Mouse (Mus musculus): Measurements from ENCODE around the gene Capn10. TPM values are rescaled to one million over a fixed set of nuclear protein-coding genes. Genes with fewer than 3 reads are reported as not detected.

The Capn10 gene
- total RNA-seq, 2 experiments from 2014 or later = 9.9 to 10.9 TPM

GRCm38 (mm10) chr1:92916725-92917124 lies 17.5 kb upstream of the Capn10 start:
- intact Hi-C loops (cut with DNase I) = no loop called here
- no peak for DNase-seq

- intact Hi-C loops (cut with DNase I) = no loop called here
- DNase-seq = no peak
Observed at GRCm38 (mm10) chr1:92919151-92919550, 15.0 kb upstream of the Capn10 start.

- no peak for DNase-seq
- intact Hi-C loops (cut with DNase I) = no loop called here
Observed at GRCm38 (mm10) chr1:92919775-92920174, 14.4 kb upstream of the Capn10 start.

GRCm38 (mm10) chr1:92920474-92921200 lies 13.5 kb upstream of the Capn10 start:
- peak in 1 of 2 experiments; percentile 34 for DNase-seq
- intact Hi-C loops (cut with DNase I) = no loop called here

GRCm38 (mm10) chr1:92921496-92921895 lies 12.7 kb upstream of the Capn10 start:
- intact Hi-C loops (cut with DNase I) = no loop called here
- DNase-seq = no peak

- no peak for DNase-seq
- intact Hi-C loops (cut with DNase I) = no loop called here
Observed at GRCm38 (mm10) chr1:92930171-92930706, 3.9 kb upstream of the Capn10 start.

- intact Hi-C loops (cut with DNase I) = loop anchor here (2.0 kb wide), 1 partner anchor 23 kb away; the partner anchor contains the start of gene Rnpepl1
- no peak for DNase-seq
Observed at GRCm38 (mm10) chr1:92933611-92934010, 565 bp upstream of the Capn10 start.

- intact Hi-C loops (cut with DNase I) = no loop called here
- DNase-seq = peak in 1 of 2 experiments; percentile 19
Observed at GRCm38 (mm10) chr1:92935054-92935962, 1.1 kb downstream of the Capn10 start.

GRCm38 (mm10) chr1:92935977-92936376 lies 1.8 kb downstream of the Capn10 start:
- intact Hi-C loops (cut with DNase I) = no loop called here
- no peak for DNase-seq

- no peak for DNase-seq
- intact Hi-C loops (cut with DNase I) = no loop called here
Observed at GRCm38 (mm10) chr1:92936467-92936866, 2.3 kb downstream of the Capn10 start.

GRCm38 (mm10) chr1:92937797-92938196 lies 3.6 kb downstream of the Capn10 start:
- no peak for DNase-seq
- intact Hi-C loops (cut with DNase I) = no loop called here

GRCm38 (mm10) chr1:92939746-92940145 lies 5.6 kb downstream of the Capn10 start:
- no peak for DNase-seq
- intact Hi-C loops (cut with DNase I) = no loop called here

- intact Hi-C loops (cut with DNase I) = no loop called here
- no peak for DNase-seq
Observed at GRCm38 (mm10) chr1:92943219-92943989, 9.2 kb downstream of the Capn10 start.

- DNase-seq = no peak
- intact Hi-C loops (cut with DNase I) = no loop called here
Observed at GRCm38 (mm10) chr1:92947966-92948365, 13.8 kb downstream of the Capn10 start.

- DNase-seq = peak in 1 of 2 experiments; percentile 33
Observed at GRCm38 (mm10) chr1:92949426-92949825, 15.2 kb downstream of the Capn10 start.

GRCm38 (mm10) chr1:92950607-92951006 lies 16.4 kb downstream of the Capn10 start, which contains the start of gene Gpr35:
Gpr35 (plus strand) TSS chr1:92950865.
- no peak for DNase-seq
- intact Hi-C loops (cut with DNase I) = no loop called here

More at GRCm38 (mm10) chr1:92949426-92949825, 15.2 kb downstream of the Capn10 start:
- intact Hi-C loops (cut with DNase I) = no loop called here

GRCm38 (mm10) chr1:92953641-92954040 lies 19.5 kb downstream of the Capn10 start:
- intact Hi-C loops (cut with DNase I) = loop anchor here (2.0 kb wide), 1 partner anchor 171 kb away; no protein-coding TSS in a partner anchor
- no peak for DNase-seq

- intact Hi-C loops (cut with DNase I) = loop anchor here (1.0 to 5.0 kb wide), 3 partner anchors 28 to 116 kb away; no protein-coding TSS in a partner anchor
- DNase-seq = peak; percentile 75 to 80
Observed at GRCm38 (mm10) chr1:92956571-92957335, 22.6 kb downstream of the Capn10 start.

GRCm38 (mm10) chr1:92958999-92959398 lies 24.8 kb downstream of the Capn10 start:
- DNase-seq = no peak
- intact Hi-C loops (cut with DNase I) = loop anchor here (5.0 kb wide), 1 partner anchor 113 kb away; no protein-coding TSS in a partner anchor
